Mouse (Mus musculus) thymus, postnatal 0 days (tissue): ENCODE measurements around the gene Pes1. TPM values are rescaled to one million over a fixed set of nuclear protein-coding genes. Genes with fewer than 3 reads are reported as not detected.

Experiments used
- DNase-seq: peaks from one replicate; pipeline ENCODE4 v3.0.0-alpha.2; 2015; ENCODE audit warnings: low spot score
- polyA plus RNA-seq: library from polyadenylated mRNA; unstranded; fragments of >200 nt; fragmentation: Nextera tagmentation; extraction: Ambion mirVana; gene quantifications from 2 replicates; pipeline ENCODE4 v1.2.1, GENCODE M21; 2015

Gene Pes1
- polyA plus RNA-seq, 1 experiment from 2014 or later: 66.4 TPM

DNA sequence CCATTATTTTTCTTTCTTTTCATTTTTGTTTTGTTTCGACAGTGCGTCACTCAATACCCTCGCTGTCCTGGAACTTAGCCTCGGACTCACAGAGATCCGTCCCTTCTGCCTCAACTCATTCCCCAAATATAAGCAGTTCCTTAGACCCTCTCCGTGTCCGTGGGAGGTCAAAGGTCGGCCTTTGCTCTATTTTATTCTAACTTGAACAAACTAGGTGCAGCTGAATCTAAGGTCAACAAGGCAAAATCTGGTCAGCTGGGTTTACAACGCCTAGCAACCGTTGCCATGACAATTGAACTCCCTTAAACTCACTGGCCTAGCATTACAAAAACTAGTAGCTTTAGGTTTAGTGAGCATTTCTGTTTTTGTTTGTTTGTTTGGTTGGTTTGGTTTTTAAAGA is 620 bp upstream of the Pes1 start:
- DNase-seq: no peak

DNA sequence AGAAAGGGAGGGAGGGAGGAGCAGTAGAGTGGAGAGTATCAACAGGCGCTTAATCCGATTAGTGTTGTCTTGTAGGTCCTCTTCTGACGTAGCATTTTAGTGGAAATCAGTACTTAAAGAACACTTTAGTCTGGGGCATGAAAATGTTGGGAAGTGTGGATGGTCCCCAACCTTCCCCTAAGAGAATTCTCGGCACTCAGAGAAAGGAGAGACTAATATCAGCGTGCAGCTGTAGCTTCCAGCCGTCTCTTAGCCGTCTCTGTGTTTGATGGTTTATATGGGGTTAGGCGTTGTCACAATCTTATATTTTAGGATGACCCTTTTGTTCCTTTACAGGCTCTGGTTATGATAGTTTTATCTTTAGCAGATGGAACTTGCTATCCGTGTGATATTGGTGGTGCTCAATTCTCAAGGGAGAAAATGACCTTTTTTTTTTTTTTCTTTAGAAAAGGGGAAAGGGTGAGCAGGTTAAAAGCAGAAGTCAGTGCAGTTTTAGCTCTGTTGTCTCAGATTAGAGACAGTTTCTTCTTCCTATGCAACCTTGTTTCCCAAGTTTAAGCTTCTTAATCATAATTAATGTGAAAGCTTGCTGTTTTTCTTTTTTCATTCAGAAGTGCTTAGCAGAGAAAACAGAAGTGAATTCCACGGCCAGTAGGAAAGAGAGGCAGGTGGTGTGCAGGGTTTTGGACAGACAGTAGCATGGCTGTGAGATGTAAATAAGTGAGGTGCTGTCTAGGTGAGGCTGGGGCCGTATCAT is 819 bp downstream of the Pes1 start:
- no peak for DNase-seq

DNA sequence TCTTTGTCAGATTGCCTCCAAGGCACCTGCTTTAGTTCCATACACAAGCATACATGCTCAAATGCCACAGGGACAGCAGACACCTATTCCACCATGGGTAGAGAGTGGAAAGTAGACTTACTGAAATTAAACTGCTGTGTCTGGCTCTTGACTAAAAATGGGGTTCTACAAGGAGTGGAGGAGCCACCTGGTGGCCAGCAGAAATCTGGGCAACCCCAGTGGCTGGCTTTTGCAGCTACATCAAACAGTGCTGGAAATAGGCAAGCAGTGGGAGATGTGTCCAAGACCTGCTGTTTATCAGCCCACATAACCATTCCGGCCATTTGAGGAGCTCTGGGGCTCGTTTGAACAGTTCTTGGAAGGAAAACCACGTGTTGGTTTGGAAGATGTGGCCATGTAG is 6.1 kb downstream of the Pes1 start:
- no peak for DNase-seq

DNA sequence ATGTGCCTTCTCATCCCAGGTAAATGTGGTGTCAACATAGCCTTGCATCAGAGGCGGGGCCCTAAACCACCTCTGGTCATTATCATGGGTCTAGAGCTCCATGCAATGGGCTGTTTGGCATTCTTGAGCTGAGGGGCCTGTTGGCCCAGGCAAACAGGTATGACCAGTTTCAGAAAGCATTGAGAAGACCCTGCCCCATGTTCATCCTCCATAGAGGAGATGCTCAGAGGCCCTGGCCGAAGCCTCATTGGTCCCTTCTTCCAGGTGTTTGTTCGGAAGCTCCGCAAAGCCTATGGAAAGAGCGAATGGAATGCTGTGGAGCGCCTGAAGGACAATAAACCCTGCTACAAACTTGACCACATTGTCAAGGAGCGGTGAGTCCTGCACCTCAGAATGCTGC is 6.6 kb downstream of the Pes1 start:
- DNase-seq: no peak

DNA sequence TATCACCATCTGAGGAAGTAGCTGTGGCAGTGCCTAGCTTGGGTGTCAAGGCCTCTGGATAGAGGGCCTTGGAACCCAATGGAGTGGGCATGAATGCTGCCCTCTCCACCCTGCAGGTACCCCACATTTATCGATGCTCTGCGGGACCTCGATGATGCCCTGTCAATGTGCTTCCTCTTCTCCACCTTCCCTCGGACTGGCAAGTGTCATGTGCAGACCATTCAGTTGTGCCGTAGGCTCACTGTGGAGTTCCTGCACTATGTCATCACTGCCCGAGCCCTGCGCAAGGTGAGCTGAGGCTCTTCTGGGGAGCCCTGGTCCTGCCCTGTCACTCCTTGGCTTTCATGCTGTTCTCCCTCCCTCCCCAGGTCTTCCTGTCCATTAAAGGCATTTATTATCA is 9.3 kb downstream of the Pes1 start:
- no peak for DNase-seq

DNA sequence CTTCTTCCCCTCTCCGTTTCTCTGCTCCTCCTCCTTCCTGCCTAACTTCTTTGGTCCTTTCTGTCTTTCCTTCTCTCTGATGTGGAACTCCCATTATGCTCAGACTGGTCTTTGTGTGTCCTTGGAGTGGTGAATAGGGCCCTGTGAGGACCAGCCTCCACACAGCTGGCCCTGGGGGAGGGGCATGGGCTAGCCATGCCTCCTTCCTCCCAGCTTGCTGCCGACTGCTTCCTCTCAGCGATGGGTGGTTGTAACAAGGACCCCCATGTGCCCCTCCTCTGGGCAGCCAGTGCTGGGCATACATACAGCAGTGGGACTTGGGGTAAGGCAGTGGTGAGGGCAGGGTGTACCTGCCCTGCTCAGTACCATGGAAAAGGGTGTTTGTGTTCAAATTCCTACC is 10.5 kb downstream of the Pes1 start:
- DNase-seq: no peak

DNA sequence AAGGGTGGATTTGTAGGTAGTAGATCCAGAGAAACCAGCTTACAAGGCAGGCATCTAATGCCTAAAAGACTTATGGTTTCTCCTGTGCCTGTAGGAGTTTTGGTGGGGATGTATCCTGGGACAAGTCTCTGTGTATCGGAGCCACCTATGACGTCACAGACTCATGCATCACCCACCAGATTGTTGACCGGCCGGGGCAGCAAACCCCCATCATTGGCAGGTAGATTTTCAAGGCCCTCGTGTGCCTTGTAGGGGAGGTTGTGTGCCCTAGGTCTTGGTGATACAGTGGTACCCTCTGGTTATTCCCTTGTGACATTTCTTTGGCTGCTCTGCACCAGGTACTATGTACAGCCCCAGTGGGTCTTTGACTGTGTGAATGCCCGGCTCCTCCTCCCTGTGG is 12.9 kb downstream of the Pes1 start, which contains the start of gene 4930556J24Rik:
4930556J24Rik (minus strand) TSS at position 101 of the 400 bp plus-strand sequence.
- no peak for DNase-seq

DNA sequence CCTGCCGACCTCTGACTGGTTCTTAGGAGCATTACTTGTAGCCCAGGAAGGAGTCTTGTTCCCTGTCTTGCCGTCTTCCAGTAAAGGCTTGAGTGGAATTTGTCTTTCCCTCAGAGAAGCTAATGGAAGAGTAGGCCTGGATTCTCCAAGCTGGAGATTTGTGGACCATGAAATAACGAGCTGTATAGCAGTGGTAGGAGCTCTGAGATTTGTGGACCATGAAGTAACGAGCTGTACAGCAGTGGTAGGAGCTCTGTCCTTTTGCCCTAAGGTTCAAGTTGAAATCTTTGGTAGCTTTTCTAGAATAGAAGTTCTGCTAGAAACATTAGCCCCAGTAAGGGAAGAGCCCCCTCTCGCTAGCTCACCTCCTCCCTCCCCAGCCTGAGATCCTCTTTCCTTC is 14.6 kb downstream of the Pes1 start:
- no peak for DNase-seq

DNA sequence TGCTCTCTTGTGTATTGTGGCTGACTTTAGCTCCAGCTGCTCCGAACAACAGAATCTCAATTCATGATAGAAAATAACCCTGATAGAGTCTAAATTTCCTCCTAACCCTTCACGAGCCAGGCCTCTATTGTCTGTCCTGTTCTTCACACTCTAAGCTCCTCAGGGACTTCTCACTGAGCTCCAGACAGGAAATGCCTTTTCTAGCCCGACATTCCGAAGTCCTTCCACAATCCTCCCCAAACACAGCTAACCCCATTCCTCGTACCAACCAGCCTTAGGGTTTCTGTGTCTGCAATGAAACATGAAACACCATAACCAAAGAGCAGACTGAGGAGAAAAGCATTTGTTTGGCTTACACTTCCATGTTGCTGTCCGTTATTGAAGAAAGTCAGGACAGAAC is 17.8 kb downstream of the Pes1 start:
- DNase-seq: no peak

DNA sequence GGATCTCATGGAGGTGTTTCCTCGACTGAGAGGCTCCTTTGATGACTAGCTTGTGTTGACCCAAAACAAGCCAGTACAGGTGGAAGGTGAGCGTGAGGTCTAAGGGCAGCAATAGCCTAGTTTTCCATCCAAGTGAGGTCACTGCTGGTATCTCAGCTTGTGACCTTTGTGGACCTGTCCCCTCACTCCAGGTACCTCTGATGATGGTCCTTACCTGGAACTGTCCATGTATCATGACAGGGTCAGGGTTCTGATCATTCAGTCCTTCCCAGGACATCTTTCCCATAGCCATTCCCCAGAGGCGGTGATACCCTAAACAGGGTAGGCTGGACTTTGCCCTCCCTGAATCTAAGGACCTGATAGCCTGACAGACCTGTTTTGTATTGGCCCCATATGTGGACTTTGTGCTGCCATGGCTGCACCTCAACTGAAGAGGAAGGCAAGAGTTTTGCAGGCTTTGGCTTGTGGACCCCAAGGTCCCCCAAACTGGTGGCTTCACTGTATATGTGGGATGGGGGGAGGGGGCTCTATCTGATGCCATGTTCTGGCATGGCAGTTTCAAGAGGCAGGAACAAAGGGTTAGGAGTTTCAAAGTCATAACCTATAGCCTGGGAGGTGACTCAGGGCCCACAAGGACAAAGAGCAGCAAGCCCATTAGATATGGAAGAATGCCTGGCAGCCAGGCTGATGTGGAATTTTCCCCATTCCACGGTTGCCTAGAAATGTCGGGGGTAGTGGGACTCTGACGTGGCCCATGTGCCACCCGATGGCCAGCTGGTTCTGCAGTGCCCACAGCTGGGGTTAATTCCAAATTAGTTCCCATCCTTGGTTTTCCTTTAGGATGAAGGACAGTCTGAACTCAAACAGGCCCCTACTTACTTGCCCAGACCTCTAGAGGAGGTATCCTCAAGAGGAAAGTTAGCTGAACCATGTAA is 18.8 kb downstream of the Pes1 start:
- DNase-seq: no peak

DNA sequence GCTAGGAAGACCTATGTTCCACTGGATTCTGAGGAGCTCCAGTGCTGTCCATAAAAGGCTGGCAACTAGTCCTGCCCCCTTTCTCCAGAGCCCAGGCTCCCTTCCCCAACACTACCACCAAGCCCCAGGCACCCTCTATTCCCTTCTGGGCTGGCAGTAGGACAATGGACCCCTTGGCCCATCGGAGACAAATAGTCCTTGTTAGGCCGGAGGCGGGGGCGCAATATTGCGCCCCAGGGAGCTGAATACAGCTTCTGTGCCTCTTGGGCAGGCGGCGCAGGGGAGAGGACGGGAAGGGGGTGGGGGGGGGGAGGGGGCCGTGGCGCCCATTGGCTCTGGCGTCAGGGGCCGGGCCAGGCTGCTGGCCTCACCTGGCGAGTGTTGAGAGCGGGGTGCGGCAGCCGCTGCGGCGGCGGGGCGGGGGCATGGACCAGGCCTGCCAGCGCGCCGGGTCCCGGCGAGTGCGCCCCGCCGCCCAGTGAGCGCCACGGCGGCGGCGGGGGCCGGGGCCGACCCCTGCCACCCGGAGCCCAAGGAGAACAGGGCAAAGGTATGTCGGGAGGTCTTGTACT is 19.6 kb downstream of the Pes1 start, which contains the start of gene Gal3st1:
Gal3st1 (plus strand) TSS at position 346 of the 572 bp plus-strand sequence.
- no peak for DNase-seq

DNA sequence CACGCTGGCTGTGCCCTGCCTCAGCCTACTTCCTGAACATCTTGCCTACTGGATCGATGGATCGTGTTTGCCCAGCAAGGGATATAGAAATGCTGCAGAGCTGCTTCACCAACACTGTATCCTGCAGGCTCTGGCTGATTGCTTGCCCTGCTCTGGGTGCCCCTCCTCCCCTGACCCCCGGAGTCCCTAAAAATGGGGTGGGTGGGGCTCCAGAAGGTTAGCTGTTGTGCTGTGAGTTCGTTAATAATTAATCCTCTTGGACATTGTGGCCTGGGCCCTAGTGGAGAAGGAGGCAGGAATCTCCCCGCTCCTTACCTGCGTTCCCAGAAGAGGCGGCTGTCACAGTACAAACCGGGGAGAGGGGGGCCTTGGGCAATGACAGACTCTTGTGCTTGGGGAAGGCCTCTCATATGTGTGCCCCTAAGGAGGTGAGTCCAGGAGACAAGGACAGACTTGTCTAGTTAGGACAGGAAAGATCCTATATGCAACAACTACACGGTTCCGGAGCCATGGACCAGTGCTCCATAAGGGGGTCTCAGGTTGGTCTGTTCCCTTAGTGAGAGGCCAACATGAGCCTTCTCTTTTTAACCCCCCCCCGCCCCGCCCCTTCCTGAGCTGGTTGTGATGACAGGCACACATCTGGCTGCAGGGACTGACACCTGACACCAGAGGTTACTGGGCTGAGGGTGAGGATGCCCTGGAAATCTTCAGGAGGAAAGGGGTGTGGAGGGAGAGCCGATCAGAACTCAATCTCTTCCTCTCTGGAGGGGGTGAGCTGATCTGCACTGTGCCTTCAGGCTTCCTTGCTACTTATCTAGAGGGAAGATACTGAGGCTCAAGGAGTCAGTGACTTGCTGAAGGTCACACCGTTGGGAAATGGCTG is 20.3 kb downstream of the Pes1 start:
- no peak for DNase-seq

DNA sequence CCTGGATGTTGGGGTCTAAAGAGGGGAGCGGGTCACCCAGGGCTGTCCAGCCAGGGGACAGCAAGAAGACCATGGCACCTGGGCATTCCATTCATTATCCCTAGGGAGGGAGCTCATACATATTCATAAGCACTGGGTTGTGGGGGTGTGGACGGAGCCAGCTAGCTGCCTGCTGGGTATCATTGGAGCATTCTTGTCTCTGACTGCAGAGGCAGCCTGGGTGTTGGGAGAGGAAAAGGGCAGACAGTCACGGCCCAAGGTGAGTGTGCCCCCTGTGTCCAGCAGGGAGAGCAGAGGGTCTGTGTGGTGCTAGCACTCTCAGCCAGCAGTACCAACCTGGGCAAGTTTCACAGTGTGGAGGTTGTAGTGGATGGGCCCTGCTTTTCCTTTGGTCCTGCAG is 26.0 kb downstream of the Pes1 start:
- DNase-seq: no peak

DNA sequence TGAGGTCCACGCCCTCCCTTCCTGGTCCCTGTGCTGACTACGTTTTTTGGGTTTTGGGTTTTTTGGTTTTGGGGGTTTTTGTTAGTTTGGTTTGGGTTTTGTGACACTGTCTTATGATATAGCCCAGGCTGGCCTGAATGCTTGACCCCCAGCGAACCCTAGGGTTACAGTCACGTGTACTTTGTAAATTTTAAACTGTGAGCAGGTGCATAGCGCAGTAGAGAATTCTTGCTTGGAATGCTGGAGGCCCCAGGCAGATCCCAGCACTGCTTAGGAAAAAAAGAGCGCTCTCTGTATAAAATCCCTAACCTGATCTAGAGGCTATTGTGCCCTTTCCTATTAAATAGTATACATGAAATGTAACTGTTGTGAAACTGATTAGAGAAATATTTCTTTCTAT is 29.4 kb downstream of the Pes1 start:
- DNase-seq: no peak

DNA sequence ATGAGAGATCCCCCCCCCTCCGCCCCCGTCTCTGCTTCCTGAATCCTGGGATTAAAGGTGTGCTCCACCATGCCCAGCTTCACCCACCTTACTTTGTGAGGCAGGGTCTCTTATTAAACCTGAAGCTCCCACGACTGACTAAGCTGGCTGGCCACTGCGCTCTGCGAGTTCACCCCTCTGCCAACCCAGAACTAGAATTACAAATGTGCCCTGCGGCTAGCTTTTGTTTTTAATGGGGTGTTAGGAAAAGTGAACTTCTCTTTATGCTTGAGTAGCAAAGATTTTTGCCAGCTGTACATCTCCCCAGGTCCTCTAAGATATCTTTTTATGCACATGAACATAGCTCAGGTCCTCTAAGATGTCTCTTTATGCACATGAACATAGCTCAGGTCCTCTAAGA is 30.1 kb downstream of the Pes1 start:
- no peak for DNase-seq

DNA sequence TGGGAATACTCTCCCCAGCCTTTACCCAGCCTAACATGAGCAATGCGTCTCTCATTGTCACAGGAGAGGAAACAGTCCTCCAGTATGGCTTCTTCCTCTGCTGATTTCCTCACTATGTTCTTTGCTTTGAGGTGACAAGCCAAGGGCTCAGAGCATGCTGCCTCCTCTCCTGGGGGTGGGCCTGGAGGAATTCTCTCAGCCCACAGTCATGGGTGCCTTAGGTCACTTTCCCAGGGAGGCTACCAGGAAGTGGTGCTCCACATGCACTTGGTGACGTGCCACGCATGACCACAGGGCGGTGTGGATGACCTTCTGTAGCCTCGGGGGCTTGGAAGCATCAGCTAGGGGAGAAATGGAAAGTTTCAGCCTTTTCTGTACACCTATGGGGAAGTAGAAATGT is 31.7 kb downstream of the Pes1 start:
- no peak for DNase-seq

DNA sequence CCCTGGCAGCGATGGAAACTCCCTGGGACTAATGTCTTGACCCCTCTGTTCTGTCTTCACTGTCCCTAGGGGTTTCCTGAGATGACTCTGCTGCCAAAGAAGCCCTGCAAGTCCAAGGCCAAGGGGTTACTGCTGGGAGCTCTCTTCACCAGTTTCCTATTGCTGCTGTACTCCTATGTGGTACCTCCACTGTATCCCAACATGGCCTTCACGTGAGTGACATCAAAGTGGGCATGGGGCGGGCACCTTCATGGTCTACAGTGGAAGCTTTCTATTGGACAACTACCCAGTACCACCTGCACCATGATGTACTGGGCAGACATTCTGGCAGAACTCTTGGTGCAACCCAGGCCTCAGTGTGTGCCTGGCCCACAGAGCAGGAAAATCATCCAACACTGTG is 33.1 kb downstream of the Pes1 start:
- DNase-seq: no peak

DNA sequence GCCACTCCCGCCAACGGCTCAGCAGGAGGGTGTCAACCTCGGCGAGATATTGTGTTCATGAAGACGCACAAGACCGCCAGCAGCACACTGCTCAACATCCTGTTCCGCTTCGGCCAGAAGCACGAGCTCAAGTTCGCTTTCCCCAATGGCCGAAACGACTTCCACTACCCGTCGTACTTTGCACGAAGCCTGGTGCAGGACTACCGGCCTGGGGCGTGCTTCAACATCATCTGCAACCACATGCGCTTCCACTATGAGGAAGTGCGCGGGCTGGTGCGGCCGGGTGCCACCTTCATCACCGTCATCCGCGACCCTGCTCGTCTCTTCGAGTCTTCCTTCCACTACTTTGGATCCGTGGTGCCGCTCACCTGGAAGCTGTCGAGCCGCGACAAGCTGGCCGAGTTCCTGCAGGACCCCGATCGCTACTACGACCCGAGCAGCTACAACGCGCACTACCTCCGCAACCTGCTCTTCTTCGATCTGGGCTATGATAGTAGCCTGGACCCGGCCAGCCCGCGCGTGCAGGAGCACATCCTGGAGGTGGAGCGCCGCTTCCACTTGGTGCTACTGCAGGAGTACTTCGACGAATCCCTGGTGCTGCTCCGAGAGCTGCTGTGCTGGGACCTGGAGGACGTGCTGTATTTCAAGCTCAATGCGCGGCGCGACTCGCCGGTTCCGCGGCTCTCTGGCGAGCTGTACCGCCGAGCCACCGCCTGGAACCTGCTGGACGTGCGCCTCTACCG is 34.4 kb downstream of the Pes1 start:
- no peak for DNase-seq

DNA sequence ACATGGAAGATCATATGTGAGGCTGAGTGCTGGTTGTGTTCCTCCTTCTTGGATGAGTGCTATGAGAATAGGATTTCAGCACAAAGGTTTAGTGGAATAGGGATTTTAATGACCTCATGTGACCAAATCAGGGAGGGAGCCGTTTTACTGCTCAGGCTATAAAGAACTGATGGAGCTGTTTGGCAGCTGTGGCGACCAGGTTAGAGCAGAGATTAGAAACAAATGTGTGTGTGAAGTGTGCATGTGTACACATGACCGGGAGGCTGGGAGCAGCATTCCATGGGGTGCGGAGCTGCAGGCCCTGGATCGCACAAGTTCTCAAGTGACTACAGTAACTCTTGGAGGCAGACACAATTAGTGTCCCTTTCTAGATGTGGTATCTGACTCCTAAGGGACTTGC is 35.8 kb downstream of the Pes1 start:
- no peak for DNase-seq

DNA sequence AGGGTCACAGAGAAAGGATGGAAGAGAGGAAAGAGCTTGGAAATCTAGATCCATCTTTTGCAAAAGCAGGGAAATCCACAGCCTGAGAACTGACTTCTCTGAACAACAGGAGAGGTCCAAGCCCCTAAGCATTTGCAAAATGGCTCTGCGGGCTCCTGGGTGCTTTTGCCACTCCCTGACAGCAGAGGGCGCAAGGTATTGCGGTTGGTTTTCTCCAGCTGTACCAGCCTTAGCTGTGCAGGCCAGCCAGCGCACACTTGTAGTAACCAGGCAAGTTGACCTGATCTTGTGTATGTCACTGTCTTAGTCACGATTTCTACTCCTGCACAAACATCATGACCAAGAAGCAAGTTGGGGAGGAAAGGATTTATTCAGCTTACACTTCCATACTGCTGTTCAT is 37.8 kb downstream of the Pes1 start:
- peak; percentile 62 for DNase-seq
